Mouse (Mus musculus): ENCODE results near the gene D230025D16Rik.

GRCm38 (mm10) chr8:105260371-105261099 is 35.6 kb downstream of the D230025D16Rik start:
- TF ChIP-seq POLR2A (IDR thresholded peaks at IDR 0.05; ENCODE audit: low read depth, low read length): no peak
- TF ChIP-seq CTCF (conservative IDR thresholded peaks at IDR 0.05; ENCODE audit: insufficient read depth, insufficient read length, low read depth, low read length): no peak

Data from kidney, adult 2 months (tissue).